Mouse (Mus musculus): ENCODE measurements around the gene Stip1. TPM values are rescaled to one million over a fixed set of nuclear protein-coding genes. Genes with fewer than 3 reads are reported as not detected.
A peak's percentile ranks its signal among the peaks of the same experiment; 100 is the strongest.

The Stip1 gene
- total RNA-seq, 2 experiments from 2014 or later = 33.4 to 40.2 TPM

- no peak for ATAC-seq (replicated peaks; ENCODE audit: low FRiP score, poor library complexity, severe bottlenecking)
Measured at GRCm38 (mm10) chr19:6989251-6989650, 50.5 kb downstream of the Stip1 start.

GRCm38 (mm10) chr19:6987904-6988285 is 51.9 kb downstream of the Stip1 start:
- no peak for ATAC-seq (replicated peaks; ENCODE audit: low FRiP score, poor library complexity, severe bottlenecking)

GRCm38 (mm10) chr19:6987061-6987903 is 52.5 kb downstream of the Stip1 start, which contains the start of gene Vegfb:
Gene Vegfb, minus strand, starts transcription at chr19:6987651.
- peak; percentile 52; the same call in 1 of the 2 replicates for ATAC-seq (replicated peaks; ENCODE audit: low FRiP score, poor library complexity, severe bottlenecking)

GRCm38 (mm10) chr19:6985951-6986708 is 53.6 kb downstream of the Stip1 start:
- peak; percentile 13; the same call in 1 of the 2 replicates for ATAC-seq (replicated peaks; ENCODE audit: low FRiP score, poor library complexity, severe bottlenecking)

- no peak for ATAC-seq (replicated peaks; ENCODE audit: low FRiP score, poor library complexity, severe bottlenecking)
Measured at GRCm38 (mm10) chr19:6985300-6985699, 54.5 kb downstream of the Stip1 start.

- no peak for ATAC-seq (replicated peaks; ENCODE audit: low FRiP score, poor library complexity, severe bottlenecking)
Measured at GRCm38 (mm10) chr19:6983621-6984020, 56.1 kb downstream of the Stip1 start.

GRCm38 (mm10) chr19:6981465-6981864 is 58.3 kb downstream of the Stip1 start:
- no peak for ATAC-seq (replicated peaks; ENCODE audit: low FRiP score, poor library complexity, severe bottlenecking)

GRCm38 (mm10) chr19:6980381-6981093 is 59.2 kb downstream of the Stip1 start, which contains the start of gene Fkbp2:
Gene Fkbp2, minus strand, starts transcription at chr19:6980501.
- peak; percentile 82 for ATAC-seq (replicated peaks; ENCODE audit: low FRiP score, poor library complexity, severe bottlenecking)

- ATAC-seq (replicated peaks; ENCODE audit: low FRiP score, poor library complexity, severe bottlenecking) = peak; percentile 84
Measured at GRCm38 (mm10) chr19:6979486-6980380, 60.0 kb downstream of the Stip1 start.

GRCm38 (mm10) chr19:6979001-6979479 is 60.7 kb downstream of the Stip1 start:
- ATAC-seq (replicated peaks; ENCODE audit: low FRiP score, poor library complexity, severe bottlenecking) = no peak

GRCm38 (mm10) chr19:6978639-6978974 is 61.2 kb downstream of the Stip1 start:
- no peak for ATAC-seq (replicated peaks; ENCODE audit: low FRiP score, poor library complexity, severe bottlenecking)

- no peak for ATAC-seq (replicated peaks; ENCODE audit: low FRiP score, poor library complexity, severe bottlenecking)
Measured at GRCm38 (mm10) chr19:6977759-6978638, 61.8 kb downstream of the Stip1 start.

GRCm38 (mm10) chr19:6975537-6976521 is 63.9 kb downstream of the Stip1 start, which contains the start of gene Plcb3:
Gene Plcb3, minus strand, starts transcription at chr19:6976470.
- ATAC-seq (replicated peaks; ENCODE audit: low FRiP score, poor library complexity, severe bottlenecking) = no peak

GRCm38 (mm10) chr19:6974211-6975205 is 65.3 kb downstream of the Stip1 start, which contains the start of gene Ppp1r14b:
Gene Ppp1r14b, plus strand, starts transcription at chr19:6974968.
- ATAC-seq (replicated peaks; ENCODE audit: low FRiP score, poor library complexity, severe bottlenecking) = peak; percentile 59

GRCm38 (mm10) chr19:6973581-6974190 is 66.1 kb downstream of the Stip1 start:
- ATAC-seq (replicated peaks; ENCODE audit: low FRiP score, poor library complexity, severe bottlenecking) = no peak

All from erythroblast, adult 5-6 weeks (primary cell).